Mouse (Mus musculus) adrenal gland, adult 18-20 months (tissue): ENCODE data around the gene Slc25a47. TPM values are rescaled to one million over a fixed set of nuclear protein-coding genes. Genes with fewer than 3 reads are reported as not detected.
"Not testable (repeated sequence)": the region's sequence is repeated elsewhere in the genome, so short reads cannot be mapped to it uniquely, and the experiment has no call there.

Experiments used
- DNase-seq, 2 experiments: peaks; one replicate each; pipeline ENCODE4 v3.0.0; 2021 to 2022; ENCODE audit warnings: low spot score in 2 of 2
- total RNA-seq, 2 experiments: library from RNA; stranded (reverse); gene quantifications; 1 replicate in 1 of 2; 2 replicates in 1 of 2; pipeline ENCODE4 v1.2.3; 2021

Gene Slc25a47
- total RNA-seq, 2 experiments from 2014 or later = 12.6 to 14.6 TPM

DNA sequence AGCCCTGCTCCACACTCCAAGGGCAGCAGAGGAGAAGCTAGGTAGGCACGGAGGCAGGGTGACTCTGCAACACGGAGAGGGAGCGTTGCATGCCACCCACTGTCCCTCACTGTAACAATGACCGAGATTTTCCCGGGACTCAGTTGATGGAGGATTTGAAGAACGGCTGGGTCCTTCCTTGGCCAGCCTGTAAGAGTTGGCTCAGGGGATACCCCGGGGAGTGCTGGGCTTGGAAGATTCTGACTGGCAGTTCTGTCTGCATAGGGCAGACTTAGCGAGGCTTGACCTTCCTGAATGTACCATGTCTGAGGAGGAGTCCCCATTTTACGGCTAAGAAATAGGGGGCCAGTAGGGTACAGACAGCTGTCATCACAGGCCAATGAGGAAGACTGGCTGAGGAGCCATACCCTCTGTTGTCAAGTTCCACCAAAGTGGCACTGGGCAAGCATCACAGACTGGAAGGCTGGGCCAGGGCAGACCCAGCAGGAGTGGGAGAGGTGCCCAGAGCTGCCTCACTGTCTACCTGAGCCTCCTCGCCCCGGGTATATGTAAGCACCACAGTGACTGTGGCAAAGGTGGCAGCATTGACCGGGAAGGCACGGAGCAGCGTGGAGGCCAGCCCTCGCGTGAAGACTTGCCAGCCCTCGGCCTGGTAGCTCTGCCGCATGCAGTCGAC, 9.4 kb upstream of the Slc25a47 start:
- DNase-seq = no peak

DNA sequence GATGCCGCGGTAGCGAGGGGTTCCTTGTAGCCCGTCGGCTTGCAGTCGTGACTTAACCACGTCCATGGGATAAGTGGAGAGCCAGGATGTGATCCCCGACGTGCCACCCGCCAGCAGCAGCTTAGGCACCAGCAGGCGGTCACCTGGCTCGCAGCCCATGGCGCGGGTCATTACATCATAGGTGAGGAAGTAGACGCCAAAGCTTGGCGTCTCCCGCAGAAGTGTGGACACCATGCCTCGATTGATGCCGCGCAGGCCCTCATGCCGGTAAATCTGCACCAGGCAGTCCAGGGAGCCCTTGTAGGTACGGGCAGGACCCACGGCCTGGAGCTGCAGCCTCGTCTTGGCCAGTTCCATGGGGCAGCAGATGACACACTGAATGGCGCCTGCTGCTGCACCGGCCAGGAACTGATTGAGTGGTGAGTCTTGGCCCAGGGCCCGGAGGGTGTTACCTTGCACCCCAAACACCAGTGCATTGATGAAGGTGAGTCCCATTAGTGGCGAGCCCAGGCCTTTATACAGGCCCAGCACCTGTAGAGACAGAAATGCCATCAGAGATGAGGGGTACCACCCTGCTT, 8.8 kb upstream of the Slc25a47 start:
- DNase-seq = no peak

DNA sequence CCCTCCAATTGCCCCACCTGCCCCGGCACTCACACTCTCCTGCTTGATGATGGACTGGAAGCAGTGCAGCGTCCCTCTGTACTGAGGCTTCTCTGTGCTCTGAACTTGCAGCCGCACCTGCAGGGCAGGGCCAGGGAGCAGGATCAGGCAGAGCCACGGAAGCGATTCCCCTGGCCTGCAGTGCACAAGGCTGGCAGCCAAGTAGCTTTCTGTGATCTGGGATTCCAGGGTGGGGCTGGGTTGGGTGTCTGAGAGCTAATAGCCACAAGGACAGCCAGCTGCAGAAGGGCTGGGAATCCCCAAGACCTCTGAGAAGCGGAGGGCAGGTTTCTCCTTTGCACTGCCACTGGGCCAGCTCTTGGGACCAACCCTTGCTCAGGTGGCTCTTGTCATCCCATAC, 8.2 kb upstream of the Slc25a47 start:
- no peak for DNase-seq

DNA sequence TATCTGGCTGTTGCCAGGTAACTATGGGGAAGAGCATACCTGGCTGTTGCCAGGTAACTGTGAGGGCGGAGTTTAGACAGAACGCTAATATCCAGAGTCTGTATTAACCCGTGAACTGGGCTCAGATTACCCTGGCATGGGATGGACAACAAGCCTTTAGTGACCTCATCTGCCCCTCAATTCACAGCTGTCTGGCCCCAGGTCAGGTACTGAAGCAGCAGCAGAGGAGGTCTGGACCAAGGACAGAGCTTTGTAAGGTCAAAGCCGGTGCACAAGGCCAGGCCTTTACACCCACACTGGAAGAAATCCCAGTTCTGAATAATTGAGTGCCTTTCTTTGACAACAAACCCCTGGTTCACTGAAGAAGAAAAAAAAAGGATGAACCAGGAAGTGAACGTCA, 6.2 kb upstream of the Slc25a47 start:
- peak in 1 of 2 experiments; percentile 22 for DNase-seq

DNA sequence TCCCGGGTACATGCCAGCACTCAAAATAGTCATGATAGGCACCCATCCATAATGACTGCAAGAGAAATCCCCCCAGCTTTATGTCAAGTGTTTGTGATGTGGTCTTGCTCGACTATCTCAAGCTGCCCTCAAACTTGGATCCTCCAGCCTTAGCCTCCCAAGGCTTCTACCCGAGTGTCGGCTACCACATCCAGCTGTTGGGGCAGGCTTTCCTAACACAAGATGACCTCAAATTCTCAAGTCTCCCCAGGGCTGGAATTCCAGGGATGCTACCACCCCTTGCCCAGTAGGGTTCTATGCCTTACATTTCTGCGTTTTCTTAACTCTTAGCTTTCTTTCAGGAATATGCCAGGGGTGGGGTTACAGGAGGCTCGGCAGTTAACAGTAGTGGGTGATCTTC, 5.5 kb upstream of the Slc25a47 start:
- peak in 1 of 2 experiments; percentile 15 for DNase-seq

DNA sequence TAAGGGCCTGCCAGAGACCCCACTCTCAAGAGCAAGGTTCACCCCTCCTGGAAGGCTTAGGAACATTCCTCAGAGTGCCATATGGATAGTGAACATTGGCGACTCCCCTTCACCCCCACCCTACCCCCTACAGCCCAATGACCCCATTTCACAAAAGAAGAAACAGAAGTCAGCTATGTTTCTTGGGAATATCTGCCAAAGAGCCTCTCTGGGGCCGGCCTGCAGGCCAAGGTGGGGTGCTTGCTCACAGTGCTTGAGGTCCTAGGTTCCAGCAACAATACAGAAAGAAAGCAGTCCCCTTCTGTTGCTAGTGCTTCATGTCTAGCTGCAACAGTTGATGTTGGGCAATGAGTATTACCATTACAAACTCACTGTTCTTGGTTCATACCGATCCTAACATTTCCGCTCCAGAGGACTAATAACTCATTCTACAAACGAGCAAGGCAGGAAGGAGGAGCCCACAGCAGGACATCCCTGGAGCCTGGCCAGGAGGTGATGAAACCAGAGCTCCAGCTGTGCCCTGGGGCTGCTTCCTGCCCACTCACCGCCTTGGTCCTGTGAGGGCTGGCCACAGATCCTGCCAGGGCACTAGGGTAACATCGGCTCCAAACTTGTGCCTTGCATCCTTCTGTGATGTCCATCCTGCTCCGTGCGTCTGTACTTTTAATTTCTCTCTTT, 3.7 kb upstream of the Slc25a47 start:
- peak; percentile 81 to 89 for DNase-seq

DNA sequence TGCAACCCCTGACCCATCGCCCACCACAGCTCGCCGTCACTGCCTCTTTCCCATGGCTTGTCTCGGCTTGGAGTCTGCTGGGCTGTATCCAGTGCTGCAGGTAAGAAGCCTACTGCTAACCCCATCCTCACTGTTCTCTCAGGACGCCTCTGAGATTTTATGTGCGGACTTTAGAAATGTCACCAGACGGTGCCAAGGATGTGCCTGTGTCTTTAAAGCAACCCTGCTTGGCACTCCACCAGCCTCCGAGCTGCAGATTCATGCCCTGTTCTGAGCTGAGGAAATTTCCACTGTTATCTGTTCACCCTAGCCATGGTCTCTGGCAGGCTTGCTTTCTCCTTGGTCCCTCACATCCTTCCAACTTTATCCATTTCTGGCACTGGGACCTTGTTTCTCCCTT, 3.0 kb upstream of the Slc25a47 start:
- peak; percentile 46 to 59 for DNase-seq

DNA sequence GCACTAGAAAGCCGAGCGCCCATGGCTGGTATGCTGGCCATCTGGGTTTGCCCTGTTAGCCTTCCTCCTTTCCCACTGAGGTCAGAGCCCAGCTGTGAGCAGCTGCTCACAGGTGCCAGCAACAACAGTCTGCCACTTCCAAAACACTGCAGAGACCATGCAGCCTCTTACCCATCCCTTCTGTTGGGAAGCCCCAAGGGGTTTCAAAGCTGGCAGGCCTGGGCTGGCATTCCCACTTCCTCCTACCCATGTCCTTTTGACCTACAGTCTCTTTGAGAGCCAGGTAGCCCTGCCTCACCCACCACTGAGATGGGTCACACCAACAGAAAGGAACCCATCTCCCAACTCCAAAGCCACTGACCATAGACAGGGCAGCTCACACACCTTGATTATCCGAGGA, 2.4 kb upstream of the Slc25a47 start:
- DNase-seq = peak in 1 of 2 experiments; percentile 18

DNA sequence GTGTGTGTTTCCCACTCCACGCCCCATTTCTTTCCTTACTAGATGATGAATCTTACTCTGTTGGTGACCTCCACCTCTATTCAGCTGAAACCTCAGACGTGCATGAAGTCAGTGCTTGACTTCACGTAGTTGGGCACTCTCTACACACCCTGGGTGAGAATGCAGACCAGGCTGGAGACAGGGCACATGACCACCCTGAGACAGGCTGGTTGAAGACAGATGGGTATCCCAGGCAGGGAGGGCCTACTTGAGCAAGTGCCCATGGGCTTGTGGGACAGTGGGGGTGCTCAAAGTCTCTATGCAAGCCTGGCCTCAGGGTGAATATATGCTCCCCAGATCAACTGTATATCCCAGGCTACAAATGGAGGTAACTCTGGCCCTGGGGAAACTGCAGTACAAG, 1.5 kb upstream of the Slc25a47 start:
- peak in 1 of 2 experiments; percentile 23 for DNase-seq

DNA sequence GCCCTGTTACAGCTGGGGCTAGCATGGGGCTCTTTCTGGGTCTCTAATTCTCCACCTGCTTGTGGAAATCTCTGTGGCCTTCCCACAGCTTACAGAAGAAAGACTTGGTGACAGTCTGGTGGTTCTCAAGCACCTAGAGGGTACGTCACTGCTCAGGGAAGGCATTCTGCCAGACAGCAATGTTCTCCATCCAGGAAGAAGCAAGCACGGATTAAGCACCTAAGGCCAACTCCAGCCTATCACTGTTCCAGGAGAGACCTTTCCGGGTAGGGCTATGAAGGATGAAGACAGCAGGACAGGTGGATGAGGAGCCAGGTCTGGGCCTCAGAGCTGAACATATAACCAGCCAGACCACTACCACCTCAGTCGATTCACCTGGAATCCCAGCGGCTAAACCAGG, 1.1 kb upstream of the Slc25a47 start:
- peak in 1 of 2 experiments; percentile 19 for DNase-seq

DNA sequence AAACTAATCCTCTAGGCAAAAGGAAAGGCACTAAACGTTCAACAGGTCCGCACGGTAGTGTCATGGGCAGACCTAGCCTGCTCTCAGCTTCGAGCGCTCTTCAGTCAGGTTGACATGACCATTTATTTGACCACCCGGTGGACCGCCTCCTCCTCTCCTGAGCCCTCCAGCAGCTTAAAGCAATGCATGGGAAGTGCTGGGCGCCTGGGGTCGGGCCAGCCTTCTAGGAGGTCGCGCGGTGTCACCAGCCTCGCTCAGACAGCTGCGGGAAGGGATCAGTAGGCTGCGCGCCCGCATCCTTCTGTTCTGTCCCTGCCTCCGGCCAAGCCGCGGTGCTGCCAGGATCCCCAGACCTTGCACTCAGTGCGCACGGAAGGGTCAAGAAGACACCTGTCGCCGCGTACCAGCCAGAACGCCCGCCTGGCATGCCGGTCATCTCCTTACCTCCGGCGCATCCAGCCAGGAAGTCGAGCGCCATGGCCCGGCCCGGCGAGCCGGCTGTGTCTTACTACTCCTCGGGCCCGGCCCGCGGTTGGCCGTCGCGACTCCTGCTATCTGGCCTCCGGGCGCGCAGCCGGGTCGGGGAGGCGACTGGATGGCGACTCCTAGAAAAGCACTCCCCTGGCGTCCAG, 522 bp upstream of the Slc25a47 start:
- DNase-seq = no peak

DNA sequence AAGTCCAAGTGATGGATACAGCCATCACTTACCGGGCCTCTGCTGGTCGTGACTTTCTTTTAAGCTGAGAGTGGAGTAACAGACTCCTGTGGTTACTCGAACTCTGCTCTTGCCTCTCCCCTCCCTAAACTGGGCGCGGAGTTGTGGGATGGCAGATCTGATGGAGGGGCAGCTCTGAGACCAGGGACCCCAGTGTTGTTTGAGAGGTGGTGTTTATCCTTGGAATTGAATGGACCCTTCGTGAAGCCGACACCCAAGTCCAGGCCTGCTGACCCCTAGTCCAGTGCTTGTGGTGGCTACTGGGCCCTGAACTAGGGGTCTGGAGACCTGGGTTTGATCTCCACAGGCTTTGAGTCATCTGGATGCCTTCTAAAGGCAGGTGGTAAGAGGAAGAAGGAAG, 876 bp downstream of the Slc25a47 start:
- DNase-seq = peak in 1 of 2 experiments; percentile 25

DNA sequence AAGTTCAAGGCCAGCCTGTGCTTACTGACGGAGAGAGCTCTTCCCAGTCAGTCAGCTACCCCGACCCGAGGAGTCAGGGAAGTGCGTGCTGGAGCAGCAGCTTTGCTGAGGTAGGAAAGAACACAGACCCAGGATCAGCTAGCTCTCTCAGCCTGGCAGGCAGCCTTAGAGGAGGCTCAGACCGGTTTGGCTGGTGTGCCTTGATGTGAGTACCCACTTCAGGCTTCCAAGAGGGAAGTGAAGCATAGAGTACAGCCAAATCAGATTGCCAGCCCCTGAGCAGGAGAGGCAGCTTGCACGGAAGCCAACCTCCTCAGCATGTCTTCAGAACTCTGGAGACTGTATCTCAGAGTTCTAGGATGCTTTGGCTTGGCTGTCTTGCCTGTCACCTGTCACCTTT, 5.3 kb downstream of the Slc25a47 start:
- no peak for DNase-seq

DNA sequence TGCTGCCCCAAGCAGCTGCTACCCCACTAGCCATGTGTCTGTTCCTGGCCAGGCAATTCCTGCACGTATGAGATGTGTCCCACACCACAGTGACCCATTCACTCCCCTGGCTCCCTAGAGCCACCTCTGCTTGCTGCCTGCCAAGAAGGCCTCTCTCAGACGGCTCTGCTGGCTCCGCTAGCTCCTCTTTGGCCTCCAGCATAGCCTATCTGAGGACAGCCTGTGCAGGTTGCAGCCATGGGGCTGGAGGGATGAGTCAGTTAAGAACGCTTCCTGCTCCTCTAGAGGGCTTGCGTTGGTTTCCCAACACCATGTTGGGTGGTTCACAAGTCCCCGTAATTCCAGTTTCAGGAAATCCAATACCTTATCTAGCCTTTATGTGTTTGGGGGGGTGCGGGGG, 6.8 kb downstream of the Slc25a47 start:
- no peak for DNase-seq

DNA sequence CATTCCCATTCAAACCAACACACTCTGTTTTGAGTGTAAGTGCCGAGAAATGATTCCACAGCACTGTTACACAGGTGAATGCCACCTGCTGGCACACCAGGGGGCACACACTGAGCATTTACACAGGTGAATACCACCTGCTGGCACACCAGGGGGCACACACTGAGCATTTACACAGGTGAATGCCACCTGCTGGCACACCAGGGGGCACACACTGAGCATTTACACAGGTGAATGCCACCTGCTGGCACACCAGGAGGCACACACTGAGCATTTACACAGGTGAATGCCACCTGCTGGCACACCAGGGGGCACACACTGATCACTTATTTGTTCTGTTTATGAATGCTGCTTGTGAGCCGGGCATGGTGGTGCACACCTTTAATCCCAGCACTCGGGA, 12.2 kb downstream of the Slc25a47 start:
- not testable (repeated sequence) for DNase-seq

DNA sequence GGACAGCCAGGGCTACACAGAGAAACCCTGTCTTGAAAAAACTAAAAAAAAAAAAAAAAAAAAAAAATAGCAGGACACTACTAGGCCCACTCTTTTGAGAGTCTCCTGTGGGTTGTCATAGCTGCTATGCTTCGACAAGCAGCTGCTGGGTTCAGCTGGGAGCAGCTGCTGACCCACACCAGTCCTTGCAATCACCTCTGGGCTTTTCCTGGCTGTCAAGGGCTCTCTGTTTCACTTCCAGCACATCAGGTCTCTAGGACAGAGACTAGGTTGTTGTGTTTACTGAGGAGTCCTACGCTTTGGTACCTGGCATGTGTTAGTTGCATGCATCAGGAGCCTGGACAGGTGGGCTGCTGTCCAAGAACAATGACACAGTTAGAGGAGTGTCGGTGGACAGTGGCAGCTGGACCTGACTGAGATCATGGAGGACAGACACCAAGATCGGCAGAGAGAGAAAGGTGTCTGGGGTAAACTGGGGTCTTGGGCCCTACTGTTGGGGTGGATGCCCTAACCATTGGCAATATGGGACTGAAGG, 13.7 kb downstream of the Slc25a47 start:
- DNase-seq = no peak

DNA sequence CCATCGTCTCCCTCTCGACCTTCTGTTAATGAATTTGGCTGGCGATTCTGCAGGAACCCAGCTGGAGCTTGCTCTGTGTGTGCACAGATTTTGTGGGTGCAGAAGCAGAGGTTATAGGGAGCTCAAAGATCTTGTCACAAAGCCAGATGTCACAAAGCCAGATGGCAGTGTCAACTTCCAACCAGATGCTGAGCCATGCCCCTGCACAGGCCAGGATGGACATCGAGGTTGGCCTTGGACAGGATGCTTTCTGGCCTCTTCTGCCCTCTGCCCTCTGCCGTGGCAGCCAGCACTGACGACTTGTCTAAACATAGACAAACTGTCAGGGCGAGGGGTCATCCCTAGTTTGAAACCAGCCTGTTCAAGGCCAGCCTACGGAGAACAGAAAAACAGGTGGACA, 14.3 kb downstream of the Slc25a47 start:
- no peak for DNase-seq

DNA sequence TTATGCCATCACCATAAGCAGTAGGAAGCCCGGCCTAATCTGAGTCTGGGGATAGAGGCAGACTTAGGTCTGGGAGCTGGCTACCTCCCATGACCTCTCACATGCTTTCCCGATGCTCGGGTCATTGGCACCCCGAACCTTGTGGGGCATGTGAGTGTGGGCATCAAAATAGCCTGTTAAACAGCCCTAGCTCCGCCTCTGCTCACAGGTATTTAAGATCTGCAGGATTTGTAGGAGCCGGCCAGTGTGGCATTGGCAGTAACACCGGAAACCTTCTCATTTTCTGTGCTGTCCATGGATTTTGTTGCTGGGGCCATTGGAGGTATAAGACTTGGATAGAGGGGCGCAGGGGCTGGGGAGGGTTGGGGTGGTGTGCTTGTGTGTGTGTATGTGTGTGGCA, 15.0 kb downstream of the Slc25a47 start:
- no peak for DNase-seq

DNA sequence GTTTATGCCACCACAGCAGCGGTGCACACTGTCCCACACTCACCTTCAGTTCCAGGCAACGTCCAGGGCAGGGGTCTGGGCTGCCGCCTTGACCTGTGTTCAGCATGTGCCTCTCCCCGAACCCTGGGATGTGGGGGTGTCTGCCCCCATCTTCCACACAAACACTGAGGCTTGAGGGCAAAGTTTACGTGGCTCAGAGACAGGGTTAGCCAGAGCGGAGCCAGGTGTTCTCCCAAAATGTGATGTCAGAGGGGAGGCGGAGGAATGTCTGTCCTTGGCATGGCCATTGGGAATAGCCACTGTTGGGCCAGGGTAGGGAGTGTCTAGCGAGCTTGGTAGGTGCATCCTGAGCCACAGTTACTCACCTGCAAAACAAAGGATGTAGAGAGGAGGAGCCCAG, 17.0 kb downstream of the Slc25a47 start:
- DNase-seq = no peak

DNA sequence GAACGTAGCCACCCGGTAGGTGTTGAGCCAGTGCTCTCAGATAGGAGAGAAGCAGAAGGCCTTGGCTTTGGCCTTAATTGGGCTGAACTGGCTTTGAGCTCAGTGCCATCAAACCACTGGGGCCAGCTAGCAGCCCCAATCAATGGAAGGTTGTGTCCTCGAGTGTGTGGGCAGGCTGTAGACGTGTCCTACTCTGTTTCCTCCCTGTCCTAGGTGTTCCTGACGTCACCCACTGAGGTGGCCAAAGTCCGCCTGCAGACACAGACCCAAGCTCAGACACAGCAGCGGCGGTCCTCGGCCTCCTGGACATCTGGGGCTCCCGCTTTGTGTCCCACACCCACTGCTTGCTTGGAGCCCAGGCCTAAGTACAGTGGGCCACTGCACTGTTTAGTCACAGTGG, 19.2 kb downstream of the Slc25a47 start:
- DNase-seq = no peak

DNA sequence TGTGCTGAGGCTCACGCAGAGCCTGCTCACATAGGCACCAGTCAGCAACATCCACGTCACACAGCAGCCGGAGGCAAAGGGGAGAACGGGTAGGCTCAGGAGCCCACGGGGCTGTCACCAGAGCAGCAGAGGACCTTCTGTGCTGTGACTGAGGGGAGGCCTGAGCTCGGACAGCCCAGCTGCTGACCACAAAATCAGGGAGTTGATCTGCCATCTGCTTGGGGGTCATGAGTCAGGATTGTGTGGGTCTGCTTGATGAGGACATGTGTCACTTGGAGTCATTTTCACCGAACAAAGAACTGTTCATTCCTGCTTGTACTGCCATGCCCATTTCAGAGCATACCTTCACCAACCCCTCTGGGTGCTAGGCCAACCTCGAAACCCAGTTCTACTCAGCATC, 20.3 kb downstream of the Slc25a47 start:
- no peak for DNase-seq

DNA sequence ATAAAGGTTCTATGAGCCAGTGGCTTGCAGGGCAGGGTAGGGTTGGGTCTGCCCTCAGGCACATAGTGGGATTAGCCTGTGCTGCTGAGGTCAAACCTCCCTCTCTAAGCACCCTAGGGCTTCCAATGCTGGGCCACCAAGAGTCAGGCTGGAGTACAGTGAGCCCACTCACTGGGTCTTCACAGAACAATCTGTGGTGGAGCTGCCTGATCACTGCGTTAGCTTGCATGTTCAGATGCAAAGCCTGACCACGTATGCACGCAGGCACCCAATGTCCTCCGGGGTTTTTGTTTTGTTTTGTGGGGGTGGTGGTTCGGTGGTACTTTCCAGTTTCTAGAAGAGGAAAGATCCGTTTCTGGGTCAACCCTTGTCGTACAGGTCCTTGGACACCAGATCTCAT, 21.3 kb downstream of the Slc25a47 start:
- no peak for DNase-seq
